Mouse (Mus musculus) thymus, postnatal 0 days (tissue): ENCODE results near the gene Vmn1r38. TPM values are rescaled to one million over a fixed set of nuclear protein-coding genes. Genes with fewer than 3 reads are reported as not detected.
"Not testable (repeated sequence)": the region's sequence is repeated elsewhere in the genome, so short reads cannot be mapped to it uniquely, and the experiment has no call there.

ENCODE experiments used
- DNase-seq: peaks from one replicate; pipeline ENCODE4 v3.0.0-alpha.2; 2015; ENCODE audit warnings: low spot score
- polyA plus RNA-seq: library from polyadenylated mRNA; unstranded; fragments of >200 nt; fragmentation: Nextera tagmentation; extraction: Ambion mirVana; gene quantifications from 2 replicates; pipeline ENCODE4 v1.2.1, GENCODE M21; 2015

Gene Vmn1r38
- not detected in 2 replicates for polyA plus RNA-seq

DNA sequence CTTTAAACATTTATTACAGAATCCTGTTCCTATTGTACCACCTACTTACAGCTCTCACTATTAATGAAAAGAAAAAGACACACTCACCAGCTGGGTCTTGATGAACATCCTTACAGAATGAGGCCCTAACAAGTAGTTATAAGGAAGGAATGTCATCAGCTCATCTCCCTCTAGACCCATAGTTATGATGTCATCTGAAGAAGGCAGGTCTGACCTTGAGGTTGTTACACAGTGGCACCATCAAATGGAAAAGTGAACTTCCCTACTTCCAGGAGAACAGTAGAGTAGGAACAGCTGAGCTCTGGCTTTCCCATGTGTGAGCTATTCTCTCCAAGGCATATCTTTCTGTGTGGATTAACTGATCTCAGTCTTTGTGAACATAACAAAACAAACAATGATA, at the start of gene Vmn1r38:
TSS of gene Vmn1r38 (minus strand) at position 101 of the 400 bp plus-strand sequence.
- DNase-seq = not testable (repeated sequence)

DNA sequence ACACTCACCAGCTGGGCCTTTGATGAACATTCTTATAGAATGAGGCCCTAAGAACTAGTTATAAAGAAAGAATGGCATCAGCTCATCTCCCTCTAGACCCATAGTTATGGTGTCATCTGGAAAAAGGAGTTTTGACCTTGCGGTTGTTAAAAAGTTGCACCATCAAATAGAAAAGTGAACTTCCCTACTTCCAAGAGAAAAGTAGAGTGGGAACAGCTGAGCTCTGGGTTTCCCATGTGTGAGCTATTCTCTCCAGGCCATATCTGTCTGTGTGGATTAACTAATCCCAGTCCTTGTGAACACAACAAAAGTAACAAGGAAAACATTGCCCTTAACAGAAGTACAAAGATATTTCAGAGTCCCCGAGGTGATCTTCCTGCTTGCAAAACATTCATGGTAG, 28.1 kb upstream of the Vmn1r38 start, which contains the start of gene Vmn1r39:
TSS of gene Vmn1r39 (minus strand) at position 101 of the 400 bp plus-strand sequence.
- no peak for DNase-seq

- no peak for DNase-seq
These were observed 23.9 kb upstream of the Vmn1r38 start for GRCm38 (mm10) chr6:66806311-66806710.

GRCm38 (mm10) chr6:66805713-66806112, 23.3 kb upstream of the Vmn1r38 start:
- no peak for DNase-seq

- DNase-seq = not testable (repeated sequence)
These were observed 53.3 kb downstream of the Vmn1r38 start, which contains the start of gene Vmn1r37 for GRCm38 (mm10) chr6:66729082-66729481. Gene Vmn1r37, plus strand, starts transcription at chr6:66729382.

Other genes with a start within 250 kb of the Vmn1r38 start
- 140 TPM in 2 replicates for gene Mad2l1, start 247.2 kb downstream of the Vmn1r38 start, polyA plus RNA-seq
- gene Vmn1r32, start 222.5 kb downstream of the Vmn1r38 start, polyA plus RNA-seq = 0.06 TPM in 1 of 2 replicates, not detected in the other
- not detected in 2 replicates for gene Vmn1r33, start 164.3 kb downstream of the Vmn1r38 start, polyA plus RNA-seq
- not detected in 2 replicates for gene Vmn1r34, start 138.7 kb downstream of the Vmn1r38 start, polyA plus RNA-seq
- gene Vmn1r35, start 96.7 kb downstream of the Vmn1r38 start, polyA plus RNA-seq = not detected in 2 replicates
- gene Vmn1r36, start 63.5 kb downstream of the Vmn1r38 start, polyA plus RNA-seq = not detected in 2 replicates
- gene Vmn1r37, start 53.2 kb downstream of the Vmn1r38 start, polyA plus RNA-seq = not detected in 2 replicates
- gene Vmn1r39, start 28.0 kb upstream of the Vmn1r38 start, polyA plus RNA-seq = not detected in 2 replicates
- 34.5 and 39.6 TPM in 2 replicates for gene Gng12, start 113.8 kb upstream of the Vmn1r38 start, polyA plus RNA-seq